ENCODE assay signal across 8 mouse cellular contexts in genomic region chr2:52758627-52759026, GRCm38 (mm10). TPM values are rescaled to one million over a fixed set of nuclear protein-coding genes. Genes with fewer than 3 reads are reported as not detected.
DNase-seq lines count a peak whose midpoint lies in the region; ATAC-seq and TF ChIP-seq lines count a peak whose summit lies in the region.

No protein-coding gene starts in this region.

- no peak for ATAC-seq in intestine, postnatal 0 days
- no peak for ATAC-seq in intestine, embryonic 16.5 days

- peak; percentile 74 for TF ChIP-seq CTCF in intestine, postnatal 0 days (IDR thresholded peaks at IDR 0.05; ENCODE audit: low read depth)
- peak; percentile 68; the same call in 1 of the 2 replicates for TF ChIP-seq CTCF in bone marrow, adult 2 months (IDR thresholded peaks at IDR 0.05; ENCODE audit: control insufficient read depth, insufficient read depth, low read length)

- 29% methylated on average over 10 of the region's 10 CpGs for WGBS in intestine, postnatal 0 days
- 30% methylated on average over 10 of the region's 10 CpGs for WGBS in intestine, embryonic 16.5 days
- WGBS in bone marrow, adult 2 months, result 22% methylated on average over 10 of the region's 10 CpGs

- no peaks in the 10 kb centered on the region for H3K4me1 ChIP-seq in intestine, postnatal 0 days (replicated peaks; ENCODE audit: control insufficient read depth, insufficient read depth, low read length)
- no peaks in the 10 kb centered on the region for H3K4me1 ChIP-seq in intestine, embryonic 16.5 days (ENCODE audit: control insufficient read depth, insufficient read depth, low read length)
- no peaks in the 10 kb centered on the region for H3K4me1 ChIP-seq in ES-E14 (ENCODE audit: control insufficient read depth in 2 of 2, insufficient read depth in 2 of 2, low read length in 2 of 2, poor library complexity in 1 of 2)
- H3K4me1 ChIP-seq in bone marrow, adult 2 months (ENCODE audit: control insufficient read depth, insufficient read depth, low read length), result no peaks in the 10 kb centered on the region; the same call in 1 of the 2 replicates

- no peak overlapping the region for H3K4me3 ChIP-seq in intestine, postnatal 0 days (ENCODE audit: low read depth, low read length)
- H3K4me3 ChIP-seq in intestine, embryonic 16.5 days (ENCODE audit: low read length), result no peak overlapping the region
- H3K4me3 ChIP-seq in ES-E14 (ENCODE audit: insufficient read depth in 1 of 2, low read depth in 1 of 2, low read length in 2 of 2, poor library complexity in 1 of 2, severe bottlenecking in 1 of 2), result no peak overlapping the region
- no peak overlapping the region for H3K4me3 ChIP-seq in bone marrow, adult 2 months (replicated peaks; ENCODE audit: control insufficient read depth, low read depth, low read length)

- no peak overlapping the region for H3K27ac ChIP-seq in intestine, postnatal 0 days (ENCODE audit: low read depth, low read length)
- H3K27ac ChIP-seq in intestine, embryonic 16.5 days (ENCODE audit: low read length), result no peak overlapping the region
- no peak overlapping the region for H3K27ac ChIP-seq in ES-E14 (ENCODE audit: insufficient read depth, low read depth, low read length, poor library complexity, severe bottlenecking)
- H3K27ac ChIP-seq in bone marrow, adult 2 months (ENCODE audit: control insufficient read depth, insufficient read depth, low read depth, low read length, poor library complexity), result no peak overlapping the region

- no peak overlapping the region for H3K4me2 ChIP-seq in intestine, postnatal 0 days (replicated peaks; ENCODE audit: low read depth)
- H3K4me2 ChIP-seq in intestine, embryonic 16.5 days (ENCODE audit: low read depth, low read length), result no peak overlapping the region

- DNase-seq in ES-E14 (ENCODE audit: low read depth, low spot score), result peak; percentile 82
- DNase-seq in frontal cortex, postnatal 25 days (ENCODE audit: low spot score in 2 of 2), result peak; percentile 38 to 46
- DNase-seq in left cerebral cortex, postnatal 14 days (ENCODE audit: low spot score in 2 of 2), result peak; percentile 74 to 84
- DNase-seq in ovary, postnatal 36 days (ENCODE audit: low spot score), result peak; percentile 57
- DNase-seq in yolk sac, embryonic 10.5 days (ENCODE audit: low spot score), result no peak

- no peaks in the 10 kb centered on the region for H3K36me3 ChIP-seq in intestine, postnatal 0 days (ENCODE audit: control insufficient read depth, insufficient read depth)
- H3K36me3 ChIP-seq in intestine, embryonic 16.5 days (ENCODE audit: control insufficient read depth, insufficient read depth, low read length), result no peaks in the 10 kb centered on the region
- H3K36me3 ChIP-seq in ES-E14 (ENCODE audit: control insufficient read depth, insufficient read depth, low read length, poor library complexity, severe bottlenecking), result no peaks in the 10 kb centered on the region

- in situ Hi-C loops in ES-E14 (cut with MboI; ENCODE audit: low sequenced_read_pairs in 2 of 2, unreplicated experiment in 2 of 2), result loop anchor here in 1 of 2 experiments (25.0 kb wide), 1 partner anchor 329 kb away; no protein-coding TSS in a partner anchor

- no peak for TF ChIP-seq POLR2A in bone marrow, adult 2 months (IDR thresholded peaks at IDR 0.05; ENCODE audit: borderline replicate concordance, control insufficient read depth, low read depth, low read length)

- H3K9me3 ChIP-seq in intestine, postnatal 0 days (ENCODE audit: control insufficient read depth), result no peaks in the 10 kb centered on the region
- H3K9me3 ChIP-seq in intestine, embryonic 16.5 days (ENCODE audit: control insufficient read depth, low read length), result no peaks in the 10 kb centered on the region
- no peaks in the 10 kb centered on the region for H3K9me3 ChIP-seq in ES-E14 (ENCODE audit: control insufficient read depth, insufficient read depth, low read depth, low read length)

- intact Hi-C loops in left cerebral cortex, postnatal 14 days (cut with DNase I), result loop anchor here (10.0 kb wide), 2 partner anchors 436 to 1326 kb away; partner anchors contain the start of genes Arl6ip6, Prpf40a and Rprm

- no peak overlapping the region for H3K9ac ChIP-seq in intestine, postnatal 0 days (ENCODE audit: low read depth, low read length)
- H3K9ac ChIP-seq in intestine, embryonic 16.5 days (ENCODE audit: low read depth, low read length), result no peak overlapping the region
- H3K9ac ChIP-seq in ES-E14 (ENCODE audit: insufficient read depth, low read depth, low read length, poor library complexity, severe bottlenecking), result no peak overlapping the region; the same call in 1 of the 2 replicates

- no peaks in the 10 kb centered on the region for H3K27me3 ChIP-seq in intestine, postnatal 0 days (replicated peaks; ENCODE audit: control insufficient read depth, insufficient read depth, low read length)
- H3K27me3 ChIP-seq in intestine, embryonic 16.5 days (replicated peaks; ENCODE audit: control insufficient read depth, insufficient read depth, low read length), result no peaks in the 10 kb centered on the region

TF ChIP-seq in ES-E14, 5 proteins besides CTCF, POLR2A, EP300 and RAD21:
- no peak for TF ChIP-seq ZC3H11A (IDR thresholded peaks at IDR 0.05; ENCODE audit: borderline replicate concordance, low read depth, low read length)
- TF ChIP-seq ZNF384 (IDR thresholded peaks at IDR 0.05; ENCODE audit: low read depth, low read length), result peak; percentile 95
- peak; percentile 81 for TF ChIP-seq MAFK (IDR thresholded peaks at IDR 0.05; ENCODE audit: insufficient read depth, low read depth, low read length)

RNA-seq across cellular contexts. Expression of gene Stam2, which starts 16.5 kb away (rescaled TPM):
- polyA plus RNA-seq in intestine, postnatal 0 days (2015; fragmentation: Nextera tagmentation; extraction: Ambion mirVana), result 28.3 and 28.4 TPM in 2 replicates
- 33.0 and 34.4 TPM in 2 replicates for polyA plus RNA-seq in intestine, embryonic 16.5 days (2015; fragmentation: Nextera tagmentation; extraction: Ambion mirVana)
- total RNA-seq in ES-E14 (2012; rRNA removed), result 24.5 and 26.9 TPM in 2 replicates
- polyA plus RNA-seq in bone marrow, adult 2 months (2011; ENCODE audit: insufficient read depth, insufficient read length, low replicate concordance, missing spikeins), result 1.3 and 6.3 TPM in 2 replicates
- 10 to 100 TPM; 24.2 to 31.2 TPM for total RNA-seq in left cerebral cortex, postnatal 14 days (2021)
